Mouse (Mus musculus) embryo, embryonic 11.5 days (tissue): ENCODE measurements at regions not wholly inside any gene's neighbourhood (a gene's known extent, or its start where the extent isn't known, plus 50 kb on each side); places are given as distances from the start of the nearest gene placed in this dataset.

ENCODE experiments used
- DNase-seq: peaks from one replicate; pipeline ENCODE4 v3.0.0-alpha.2; 2012; ENCODE audit warnings: low read depth, low spot score

GRCm38 (mm10) chr9:69662394-69662793 lies 98.3 kb downstream of the Foxb1 start:
- DNase-seq: no peak

DNA sequence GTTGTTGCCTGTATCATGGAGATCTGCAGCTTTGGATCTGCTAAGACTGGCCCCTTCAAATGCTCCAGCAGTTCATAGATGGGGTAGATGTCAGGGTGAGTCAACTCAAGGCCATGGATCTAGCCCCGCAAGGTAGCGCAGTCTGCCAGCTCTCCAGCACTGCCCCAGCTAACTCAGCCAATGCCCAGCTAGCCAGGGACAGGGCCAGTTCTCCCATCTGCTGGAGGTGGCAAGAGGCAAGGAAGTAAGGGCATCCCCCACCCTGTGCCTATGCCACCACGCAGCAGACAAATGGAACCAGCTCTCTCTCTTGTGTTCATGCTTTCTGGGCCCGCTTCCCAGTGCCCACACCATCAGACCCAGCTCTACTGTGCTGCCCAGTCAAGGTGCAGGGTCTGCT lies 102.5 kb downstream of the Foxb1 start:
- DNase-seq: no peak

- no peak for DNase-seq
Measured at GRCm38 (mm10) chr9:69656053-69656452, 104.7 kb downstream of the Foxb1 start.

DNA sequence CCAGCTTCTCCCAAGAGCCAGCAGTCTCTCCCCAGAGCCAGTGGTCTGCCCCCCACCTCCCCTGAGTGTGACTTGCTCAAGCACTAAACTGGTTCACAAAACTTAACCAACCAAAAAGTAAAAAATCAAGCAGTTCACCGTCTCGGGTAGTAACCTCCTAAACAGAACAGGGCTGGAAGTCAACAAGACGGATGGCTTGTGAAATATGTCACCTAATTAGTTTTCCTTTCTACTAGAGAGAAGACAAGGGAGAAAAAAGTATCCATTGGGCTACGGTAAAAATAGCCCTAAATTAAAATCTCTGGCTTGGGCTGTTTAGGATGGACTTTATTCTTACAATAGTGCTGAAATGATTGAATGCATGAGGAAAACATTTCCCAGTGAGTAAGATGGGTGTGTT lies 108.6 kb downstream of the Foxb1 start:
- no peak for DNase-seq

DNA sequence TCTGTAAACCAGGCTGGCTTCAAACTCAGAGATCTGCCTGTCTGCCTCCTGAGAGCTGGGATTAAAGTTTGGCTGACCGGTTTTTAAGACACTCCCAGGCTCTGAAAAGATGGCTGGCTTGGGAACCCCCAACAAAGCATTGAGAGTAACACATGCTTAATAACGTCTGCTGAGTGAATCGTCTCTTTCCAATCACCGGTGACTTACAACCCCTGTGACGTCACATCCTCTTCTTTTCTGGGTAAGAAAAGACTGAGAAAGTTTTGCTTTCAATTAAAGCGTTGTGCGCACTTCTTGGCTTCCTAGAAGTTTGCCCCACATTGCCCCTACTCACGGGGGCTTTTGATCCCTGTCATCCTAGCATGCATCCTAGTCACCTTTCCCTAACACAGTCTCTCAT lies 109.1 kb downstream of the Foxb1 start:
- DNase-seq: no peak

- no peak for DNase-seq
Measured at GRCm38 (mm10) chr9:69642591-69642990, 118.1 kb downstream of the Foxb1 start.

DNA sequence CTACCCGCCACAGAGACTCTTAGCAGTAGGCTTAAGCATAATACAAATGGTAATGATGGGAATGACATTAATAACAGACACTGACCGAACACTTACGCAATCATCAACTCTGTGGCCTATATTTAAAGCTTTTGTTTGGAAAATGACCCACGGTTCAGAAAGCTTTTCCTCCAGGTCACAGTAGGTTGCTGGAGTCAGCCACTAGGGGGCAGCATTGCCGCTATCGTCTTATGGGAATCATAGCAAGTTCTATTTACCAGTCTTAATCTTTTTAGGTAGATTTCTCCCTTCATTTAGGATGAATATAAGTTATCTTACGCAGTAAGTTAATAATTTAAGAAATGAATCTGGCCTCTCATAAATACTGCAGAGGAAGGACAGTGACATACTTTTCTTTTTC lies 137.4 kb downstream of the Foxb1 start:
- DNase-seq: peak; percentile 57

- no peak for DNase-seq
Measured at GRCm38 (mm10) chr9:69621006-69621405, 139.7 kb downstream of the Foxb1 start.

DNA sequence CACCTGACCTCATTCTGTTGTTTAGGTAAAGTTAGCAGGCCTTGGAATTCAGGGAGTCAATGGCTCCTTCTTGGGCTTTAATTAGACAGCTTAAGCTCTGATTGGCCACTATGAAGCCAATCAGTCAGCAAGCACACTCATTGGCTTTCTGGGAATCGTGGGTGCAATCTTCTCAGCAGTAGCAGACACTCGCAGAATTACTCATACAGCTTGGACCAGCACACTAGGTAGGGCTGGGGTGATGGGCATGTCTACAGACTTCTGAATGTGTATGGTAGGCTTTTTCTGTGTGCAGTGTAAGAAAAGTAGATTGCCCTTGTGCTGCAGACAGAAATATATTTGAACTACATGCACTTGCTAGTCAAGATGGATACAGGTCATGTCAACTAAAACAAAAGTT lies 143.4 kb downstream of the Foxb1 start:
- no peak for DNase-seq

GRCm38 (mm10) chr9:69597472-69597871 lies 144.1 kb downstream of the Anxa2 start:
- DNase-seq: no peak

DNA sequence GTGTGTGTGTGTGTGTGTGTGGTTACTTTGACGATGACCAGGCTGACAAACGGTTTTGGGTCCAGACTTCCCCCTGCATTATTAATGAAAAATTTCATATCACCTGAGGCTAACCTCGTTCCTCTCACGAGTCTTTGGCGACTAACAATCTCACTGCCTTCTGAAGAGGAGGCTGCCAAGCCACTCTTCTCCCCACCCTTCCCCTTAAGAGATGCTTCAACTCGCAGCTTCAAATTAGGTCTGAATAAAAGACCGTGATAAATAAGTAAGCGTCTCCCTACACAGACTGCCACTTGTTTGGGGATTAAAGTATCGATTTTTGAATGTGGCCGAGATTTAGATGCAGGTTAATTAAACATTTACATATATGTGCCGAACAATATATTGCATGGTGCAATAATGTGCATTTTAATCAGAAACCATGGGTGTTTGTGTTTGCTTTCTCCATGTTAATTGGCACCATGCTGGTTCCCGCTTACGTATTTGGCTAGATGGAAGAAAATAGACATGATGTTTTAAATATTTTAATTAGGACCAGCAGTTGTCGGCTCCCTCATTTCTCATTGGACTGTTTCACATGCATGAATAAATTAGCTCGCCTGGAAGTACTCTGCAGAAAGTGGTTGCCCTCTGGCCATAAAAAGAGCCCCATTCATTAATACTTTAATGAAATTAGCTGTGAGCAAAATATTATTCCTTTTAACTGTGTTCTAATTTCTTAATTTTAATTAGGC lies 139.1 kb downstream of the Anxa2 start:
- no peak for DNase-seq

GRCm38 (mm10) chr9:69588846-69589245 lies 135.4 kb downstream of the Anxa2 start:
- DNase-seq: no peak

DNA sequence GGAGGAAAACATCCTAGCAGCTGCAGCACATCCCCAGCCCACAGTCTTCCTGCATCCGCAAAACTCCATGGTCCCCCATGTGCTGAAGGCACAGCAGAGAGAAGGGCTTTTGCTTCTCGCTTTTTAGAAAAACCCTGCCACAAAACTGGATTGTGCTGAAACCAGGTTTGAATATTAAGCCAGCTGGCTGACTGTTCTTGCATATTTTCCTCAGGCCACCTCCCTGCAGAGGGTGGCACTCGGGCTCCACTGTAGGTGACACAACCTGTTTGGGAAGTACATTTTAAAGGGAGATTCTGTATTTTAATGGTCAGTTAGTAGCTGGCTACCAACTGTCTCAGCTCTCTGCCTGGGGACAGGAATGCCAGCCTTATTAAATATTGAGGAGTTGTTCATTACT lies 133.7 kb downstream of the Anxa2 start:
- DNase-seq: no peak

DNA sequence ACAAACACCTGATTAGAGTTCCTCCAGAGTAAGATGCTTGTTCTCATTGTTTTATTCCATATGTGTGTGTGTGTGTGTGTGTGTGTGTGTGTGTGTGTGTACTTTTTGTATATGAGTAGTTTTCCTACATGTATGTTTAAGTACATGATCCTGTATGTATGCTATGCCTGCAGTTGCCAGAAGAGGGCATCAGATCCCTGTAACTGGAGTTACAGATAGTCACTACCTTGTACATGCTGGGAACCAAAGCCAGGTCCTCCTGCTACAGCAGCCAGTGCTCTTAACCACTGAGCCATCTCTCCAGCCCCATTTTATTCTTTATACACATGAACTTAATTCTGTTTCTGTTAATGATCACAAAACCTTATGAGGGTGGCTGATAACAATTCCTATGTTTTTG lies 127.8 kb downstream of the Anxa2 start:
- DNase-seq: no peak

DNA sequence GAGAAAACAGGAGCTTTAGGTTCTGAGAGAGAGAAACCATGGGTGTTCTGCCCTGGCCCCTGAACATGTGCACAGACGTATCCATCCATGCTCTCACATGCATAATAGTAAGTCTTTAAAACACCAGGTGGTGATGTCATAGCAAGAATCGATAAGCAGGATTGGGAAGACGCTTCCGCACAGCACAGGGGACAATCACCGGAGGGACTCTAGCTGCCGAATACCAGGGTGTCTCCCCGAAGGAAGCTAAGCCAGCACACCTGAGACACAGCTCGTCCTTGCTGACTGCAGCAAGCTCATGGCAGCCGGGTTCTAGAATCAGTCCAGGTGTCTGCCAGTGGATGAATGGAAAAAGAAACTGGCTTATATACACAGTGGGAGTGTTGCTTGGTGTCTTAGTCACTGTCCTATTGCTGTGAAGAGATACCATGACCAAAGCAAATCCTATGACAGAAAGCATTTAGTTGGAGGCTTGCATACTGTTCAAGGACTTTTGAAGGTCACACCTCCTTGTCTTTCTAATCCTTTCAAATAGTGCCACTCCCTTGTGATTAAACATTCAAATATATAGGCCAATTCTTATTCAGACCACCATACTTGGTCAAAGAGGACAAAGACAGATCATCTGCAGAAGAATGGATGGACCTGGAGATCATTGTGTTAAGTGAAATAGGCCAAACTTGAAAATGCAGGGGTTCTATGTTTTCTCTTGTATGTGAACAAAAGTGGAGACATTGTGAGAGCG lies 124.4 kb downstream of the Anxa2 start:
- no peak for DNase-seq

GRCm38 (mm10) chr9:69575386-69575785 lies 122.0 kb downstream of the Anxa2 start:
- no peak for DNase-seq

DNA sequence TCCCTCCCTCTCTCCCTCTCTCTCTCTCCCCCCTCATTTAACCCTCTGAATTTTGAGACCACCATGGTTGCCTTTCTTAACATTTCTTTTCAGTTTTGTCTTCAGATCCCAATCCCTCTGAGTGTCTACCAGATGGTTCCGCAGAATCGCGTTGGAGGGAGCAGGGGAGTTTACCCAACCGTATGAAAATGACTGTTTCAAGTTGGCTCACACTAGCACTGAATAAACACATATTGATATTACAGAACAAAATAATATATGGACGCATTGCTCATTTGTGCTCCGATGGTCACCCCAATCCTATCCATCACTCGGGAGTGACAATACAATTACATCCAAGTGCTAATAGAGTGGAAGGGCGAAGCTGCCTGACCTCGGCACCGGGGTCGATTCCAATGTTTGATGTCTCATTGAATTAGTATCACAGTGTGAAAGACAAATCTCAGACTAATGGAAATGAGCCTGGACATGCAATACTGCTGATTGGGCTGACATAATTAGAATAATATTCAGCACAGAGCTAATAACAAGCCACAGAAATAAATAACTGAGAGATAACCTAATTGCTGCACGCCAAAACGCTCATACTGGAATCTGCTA lies 115.3 kb downstream of the Anxa2 start:
- DNase-seq: no peak

- no peak for DNase-seq
Measured at GRCm38 (mm10) chr9:69568222-69568621, 114.8 kb downstream of the Anxa2 start.

DNA sequence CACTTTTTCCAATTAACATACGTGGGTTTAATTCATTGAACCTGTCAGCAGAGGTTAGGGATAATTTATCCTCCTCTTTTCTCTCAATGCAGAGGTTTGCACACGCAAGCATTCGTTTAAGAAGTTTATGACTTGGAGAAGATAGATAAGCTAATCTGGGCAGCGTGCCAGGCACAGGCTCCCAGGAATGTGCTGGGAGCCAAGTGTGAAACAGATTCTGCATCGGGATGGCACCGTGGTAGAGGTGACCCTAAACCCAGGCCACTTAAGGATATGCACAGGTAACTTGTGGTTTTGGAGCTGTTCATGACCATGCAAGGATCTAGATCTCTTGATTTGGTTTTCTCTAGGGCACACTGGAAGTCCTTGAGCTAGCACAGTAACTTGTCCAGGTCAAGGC lies 113.6 kb downstream of the Anxa2 start:
- DNase-seq: no peak

GRCm38 (mm10) chr9:69543241-69543640 lies 89.8 kb downstream of the Anxa2 start:
- DNase-seq: no peak
